Mouse (Mus musculus): ENCODE measurements around the gene Fthl17f.
"Not testable (repeated sequence)": the region's sequence is repeated elsewhere in the genome, so short reads cannot be mapped to it uniquely, and the experiment has no call there.

Gene Fthl17f

GRCm38 (mm10) chrX:9062715-9063114, at the start of gene Fthl17f:
Gene Fthl17f, plus strand, starts transcription at chrX:9063015.
- DNase-seq = not testable (repeated sequence)

- DNase-seq = no peak
Measured at GRCm38 (mm10) chrX:9016079-9016478, 46.7 kb upstream of the Fthl17f start.

GRCm38 (mm10) chrX:9019481-9019880, 43.3 kb upstream of the Fthl17f start:
- no peak for DNase-seq

GRCm38 (mm10) chrX:9033193-9033592, 29.6 kb upstream of the Fthl17f start, which contains the start of gene Fthl17e:
Gene Fthl17e, plus strand, starts transcription at chrX:9033493.
- DNase-seq = not testable (repeated sequence)

GRCm38 (mm10) chrX:9041611-9042010, 21.2 kb upstream of the Fthl17f start:
- not testable (repeated sequence) for DNase-seq

DNA sequence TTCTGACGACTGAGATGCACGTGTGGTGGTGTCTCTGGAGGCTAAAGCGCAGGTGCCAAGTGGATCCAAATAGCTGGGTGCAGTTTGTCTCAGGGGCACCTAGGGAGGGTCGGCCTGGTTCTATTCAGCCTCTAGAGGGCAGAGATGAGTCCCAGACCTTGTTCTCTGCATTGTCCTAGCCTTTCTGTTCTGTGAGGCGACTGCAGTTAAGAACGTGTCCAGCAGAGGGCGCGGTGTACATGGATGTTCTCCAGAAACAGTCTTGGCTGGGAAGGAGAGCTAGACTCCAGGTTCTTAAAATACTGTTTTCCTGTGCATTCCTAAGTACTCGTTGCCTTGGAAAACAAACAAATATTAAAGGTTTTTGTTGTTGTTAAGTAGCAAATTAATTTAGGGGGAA, 1.9 kb upstream of the Fthl17f start:
- DNase-seq = peak; percentile 72 to 83

DNA sequence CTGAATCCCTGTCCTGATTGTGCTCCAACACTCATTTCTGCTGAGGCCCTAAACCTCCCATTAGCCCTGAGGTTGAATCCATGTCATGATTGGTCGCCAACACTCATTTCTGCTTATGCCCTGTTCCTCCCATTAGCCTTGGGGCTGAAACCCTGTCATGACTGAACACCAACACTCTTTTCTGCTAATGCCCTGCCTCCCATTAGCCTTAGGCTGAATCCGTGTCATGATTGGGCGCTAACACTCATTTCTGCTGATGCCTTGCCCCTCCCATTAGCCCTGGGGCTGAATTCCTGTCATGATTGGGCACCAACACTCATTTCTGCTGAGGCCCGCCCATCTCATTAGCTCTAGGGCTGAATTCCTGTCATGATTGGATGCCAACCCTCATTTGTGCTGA, 714 bp upstream of the Fthl17f start:
- no peak for DNase-seq

GRCm38 (mm10) chrX:9077699-9078098, 14.9 kb downstream of the Fthl17f start:
- DNase-seq = peak; percentile 59 to 76

DNA sequence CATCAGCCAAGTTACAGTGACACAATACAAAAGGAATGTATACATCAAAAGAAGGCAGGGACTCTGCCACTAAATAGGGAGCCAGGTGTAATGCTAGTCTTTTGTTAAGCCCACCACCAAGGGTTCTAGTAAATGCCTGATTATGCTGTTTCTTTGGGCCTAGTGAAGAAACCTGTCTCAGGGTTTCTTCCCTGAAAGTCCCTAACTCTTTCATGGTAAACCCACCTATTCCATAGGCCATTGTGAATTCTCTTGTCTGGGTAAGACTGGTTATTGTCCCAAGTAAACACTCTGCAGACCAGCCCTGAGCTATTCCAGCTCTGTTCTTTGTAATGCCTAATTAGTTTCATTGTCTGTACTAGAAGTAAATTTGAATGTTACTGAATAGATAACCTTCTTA, 32.3 kb downstream of the Fthl17f start:
- DNase-seq = not testable (repeated sequence)

GRCm38 (mm10) chrX:9104262-9104661, 41.4 kb downstream of the Fthl17f start, which contains the start of gene 4930402K13Rik:
Gene 4930402K13Rik, plus strand, starts transcription at chrX:9104562.
- DNase-seq = no peak

DNA sequence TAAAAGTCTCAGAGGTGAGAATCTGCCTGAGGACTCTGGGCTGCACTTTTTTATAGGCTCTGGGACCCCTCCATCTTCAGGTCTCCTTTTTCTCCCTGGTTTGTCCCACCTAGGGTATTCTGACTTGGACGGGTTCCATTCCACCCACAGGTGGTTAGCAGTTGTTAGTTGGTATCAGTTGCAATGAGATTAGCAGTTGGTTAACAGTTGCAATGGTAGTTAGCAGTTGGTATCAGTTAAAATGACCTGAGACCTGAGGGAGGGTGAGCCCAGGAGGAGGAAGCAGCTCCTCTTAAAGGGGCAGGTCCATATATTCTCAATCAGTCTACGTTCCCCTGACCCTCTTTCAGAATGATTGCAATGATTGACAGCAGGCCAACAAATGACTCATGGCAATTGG, 47.6 kb downstream of the Fthl17f start:
- DNase-seq = no peak
